Mouse (Mus musculus) urinary bladder, postnatal 0 days (tissue): Measurements from ENCODE around the gene Zfp982. TPM values are rescaled to one million over a fixed set of nuclear protein-coding genes. Genes with fewer than 3 reads are reported as not detected.

Experiments used
- polyA plus RNA-seq: library from polyadenylated mRNA; unstranded; fragments of >200 nt; fragmentation: Nextera tagmentation; extraction: Ambion mirVana; gene quantifications from 2 replicates; pipeline ENCODE4 v1.2.1, GENCODE M21; 2015

The Zfp982 gene
- polyA plus RNA-seq, result 2.1 and 2.8 TPM in 2 replicates

GRCm38 (mm10) chr4:147492117-147492516, at the start of gene Zfp982:
Gene Zfp982, plus strand, starts transcription at chr4:147492417.

DNA sequence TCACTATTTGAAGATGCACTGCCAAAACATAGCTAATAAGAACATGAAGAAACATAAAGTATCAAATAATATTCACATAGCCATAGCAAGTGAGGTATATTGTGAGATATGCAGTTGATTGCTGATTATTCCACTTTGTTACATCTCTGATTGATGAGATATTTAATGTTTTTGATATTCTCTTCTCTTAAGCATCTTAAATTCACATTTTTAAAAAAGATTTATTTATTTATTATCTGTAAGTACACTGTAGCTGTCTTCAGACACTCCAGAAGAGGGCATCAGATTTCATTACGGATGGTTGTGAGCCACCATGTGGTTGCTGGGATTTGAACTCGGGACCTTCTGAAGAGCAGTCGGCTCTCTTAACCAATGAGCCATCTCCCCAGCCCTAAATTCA, 47.7 kb downstream of the Zfp982 start, which contains the start of gene Gm16503:
Gm16503 (plus strand) TSS at position 301 of the 400 bp plus-strand sequence.

DNA sequence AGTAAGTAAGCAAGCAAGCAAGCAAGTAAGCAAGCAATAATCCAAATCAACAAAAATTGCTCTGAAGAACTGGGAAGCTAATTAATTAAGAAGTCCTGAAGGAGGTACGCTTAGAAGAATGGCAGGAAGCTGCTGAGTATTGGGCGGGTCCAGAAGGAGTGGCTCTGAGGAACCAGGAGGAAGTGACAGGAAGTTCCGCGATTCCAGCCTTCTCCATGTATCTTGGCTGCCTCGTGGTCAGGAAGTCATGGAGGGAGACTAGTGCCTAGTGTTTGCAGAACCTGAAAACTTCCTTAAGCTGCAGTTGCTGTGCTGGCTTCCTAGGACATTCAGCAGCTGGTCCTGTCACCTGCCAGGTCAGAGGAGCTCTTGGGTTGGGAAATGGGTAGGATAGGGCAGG, 60.9 kb downstream of the Zfp982 start, which contains the start of gene Zfp985:
Zfp985 (plus strand) TSS at position 207 of the 400 bp plus-strand sequence.

Other genes starting within 250 kb of the Zfp982 start
- 0.05 TPM in 1 of 2 replicates, not detected in the other for gene Zfp988, start 186.7 kb upstream of the Zfp982 start, polyA plus RNA-seq
- 0.11 and 0.19 TPM in 2 replicates for gene Zfp978, start 131.1 kb upstream of the Zfp982 start, polyA plus RNA-seq
- gene Gm16503, start 47.8 kb downstream of the Zfp982 start, polyA plus RNA-seq, result 0.06 TPM in 1 of 2 replicates, not detected in the other
- gene Zfp985, start 60.9 kb downstream of the Zfp982 start, polyA plus RNA-seq, result 0.07 TPM in 1 of 2 replicates, not detected in the other
- 1.6 and 1.7 TPM in 2 replicates for gene Zfp979, start 150.1 kb downstream of the Zfp982 start, polyA plus RNA-seq
- gene Zfp534, start 210.1 kb downstream of the Zfp982 start, polyA plus RNA-seq, result not detected in 2 replicates